Comparison of ENCODE assay signal across 21 mouse cellular contexts in the genomic region with DNA sequence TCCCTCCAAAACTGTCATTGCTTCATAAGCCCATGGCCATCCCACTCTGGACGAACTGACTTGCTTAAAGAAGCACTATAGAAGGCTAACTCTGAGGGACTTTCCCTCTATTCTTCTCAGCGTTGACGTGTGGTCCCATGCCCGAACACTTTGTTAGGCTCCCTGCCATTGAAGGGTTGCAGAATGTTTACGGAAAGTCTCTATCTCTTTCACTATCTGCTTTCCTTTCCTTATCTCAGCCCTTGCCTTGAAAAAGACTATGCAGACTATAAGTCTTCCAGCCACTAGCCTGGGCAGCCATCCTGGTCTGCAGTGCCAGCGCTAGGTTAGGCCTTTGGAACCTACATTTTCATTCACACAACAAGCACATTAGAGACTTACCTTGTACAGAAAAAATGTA. TPM values are rescaled to one million over a fixed set of nuclear protein-coding genes. Genes with fewer than 3 reads are reported as not detected.
DNase-seq lines count a peak whose midpoint lies in the region; ATAC-seq lines count a peak whose summit lies in the region.
"Had no signal": no experiment of that assay in that cellular context is flagged by ENCODE, and none has a peak within 500 bp of the region (broad histone marks: within the 10 kb centered on the region; RNA-seq: fewer than 3 reads in every experiment).

No protein-coding gene starts in this region.

- intact Hi-C loops in heart, postnatal 10 days (cut with DNase I), result loop anchor here (5.0 to 10.0 kb wide), 3 partner anchors 37 to 1835 kb away; a partner anchor contains a TSS

- H3K27ac ChIP-seq in embryonic facial prominence, embryonic 13.5 days, result no peak overlapping the region
- no peak overlapping the region for H3K27ac ChIP-seq in embryonic facial prominence, embryonic 10.5 days (replicated peaks)
- peak overlapping the region; percentile 34 to 61; a peak in 2 of 4 replicates for H3K27ac ChIP-seq in heart, embryonic 14.5 days (replicated peaks in 1 of 2; ENCODE audit: control insufficient read depth in 1 of 2, insufficient read depth in 1 of 2, low read depth in 2 of 2, low read length in 2 of 2)
- H3K27ac ChIP-seq in lung, embryonic 16.5 days (ENCODE audit: low read length), result peak overlapping the region; percentile 55; the same call in 1 of the 2 replicates
- peak overlapping the region; percentile 68 for H3K27ac ChIP-seq in heart, embryonic 16.5 days (ENCODE audit: low read length)
- H3K27ac ChIP-seq in midbrain, embryonic 15.5 days, result no peak overlapping the region
- H3K27ac ChIP-seq: forebrain, embryonic 12.5 days; hindbrain, embryonic 14.5 days; kidney, postnatal 0 days; liver, embryonic 14.5 days had no signal

- H3K9me3 ChIP-seq in embryonic facial prominence, embryonic 13.5 days, result no peaks in the 10 kb centered on the region
- H3K9me3 ChIP-seq in embryonic facial prominence, embryonic 10.5 days, result no peaks in the 10 kb centered on the region
- no peaks in the 10 kb centered on the region for H3K9me3 ChIP-seq in heart, embryonic 14.5 days (ENCODE audit: control insufficient read depth, low read length)
- H3K9me3 ChIP-seq in lung, embryonic 16.5 days (ENCODE audit: control insufficient read depth, low read length), result no peaks in the 10 kb centered on the region
- H3K9me3 ChIP-seq in heart, embryonic 16.5 days (replicated peaks; ENCODE audit: control insufficient read depth, low read length), result no peaks in the 10 kb centered on the region
- H3K9me3 ChIP-seq in midbrain, embryonic 15.5 days, result no peaks in the 10 kb centered on the region
- H3K9me3 ChIP-seq: forebrain, embryonic 12.5 days; G1E had no signal

- no peak overlapping the region for H3K4me3 ChIP-seq in embryonic facial prominence, embryonic 13.5 days
- H3K4me3 ChIP-seq in embryonic facial prominence, embryonic 10.5 days, result no peak overlapping the region
- peak overlapping the region in 1 of 2 experiments; percentile 65; a peak in 2 of 4 replicates for H3K4me3 ChIP-seq in heart, embryonic 14.5 days (ENCODE audit: control insufficient read depth in 1 of 2, insufficient read depth in 1 of 2, low read depth in 1 of 2, low read length in 2 of 2)
- H3K4me3 ChIP-seq in lung, embryonic 16.5 days (ENCODE audit: low read length), result peak overlapping the region; percentile 57
- H3K4me3 ChIP-seq in heart, embryonic 16.5 days (ENCODE audit: low read length), result peak overlapping the region; percentile 62
- H3K4me3 ChIP-seq in midbrain, embryonic 15.5 days, result no peak overlapping the region
- H3K4me3 ChIP-seq: forebrain, embryonic 12.5 days had no signal

- no peak overlapping the region for H3K9ac ChIP-seq in embryonic facial prominence, embryonic 13.5 days
- H3K9ac ChIP-seq in heart, embryonic 14.5 days (ENCODE audit: low read length), result peak overlapping the region; percentile 74; the same call in 1 of the 2 replicates
- 0 out of 2 replicates have a peak overlapping the region, but pooled peaks have one; percentile 10 for H3K9ac ChIP-seq in lung, embryonic 16.5 days (ENCODE audit: low read length)
- 0 out of 2 replicates have a peak overlapping the region, but pooled peaks have one; percentile 8 for H3K9ac ChIP-seq in heart, embryonic 16.5 days (ENCODE audit: low read length)
- H3K9ac ChIP-seq in midbrain, embryonic 15.5 days, result no peak overlapping the region
- H3K9ac ChIP-seq: forebrain, embryonic 12.5 days; hindbrain, embryonic 14.5 days; liver, embryonic 14.5 days had no signal

- peaks cover 6% of the 10 kb centered on the region; the same call in 1 of the 2 replicates for H3K36me3 ChIP-seq in embryonic facial prominence, embryonic 13.5 days
- no peaks in the 10 kb centered on the region for H3K36me3 ChIP-seq in embryonic facial prominence, embryonic 10.5 days (replicated peaks)
- peaks cover 22% of the 10 kb centered on the region for H3K36me3 ChIP-seq in heart, embryonic 14.5 days (ENCODE audit: control insufficient read depth, insufficient read depth, low read length)
- H3K36me3 ChIP-seq in lung, embryonic 16.5 days (ENCODE audit: control insufficient read depth, insufficient read depth, low read length), result no peaks in the 10 kb centered on the region
- peaks cover 8% of the 10 kb centered on the region; the same call in 1 of the 2 replicates for H3K36me3 ChIP-seq in heart, embryonic 16.5 days (ENCODE audit: control insufficient read depth, insufficient read depth)
- no peaks in the 10 kb centered on the region for H3K36me3 ChIP-seq in midbrain, embryonic 15.5 days (replicated peaks)
- H3K36me3 ChIP-seq: forebrain, embryonic 12.5 days; G1E had no signal

- H3K4me1 ChIP-seq in embryonic facial prominence, embryonic 13.5 days, result peaks cover 51% of the 10 kb centered on the region
- H3K4me1 ChIP-seq in embryonic facial prominence, embryonic 10.5 days, result peaks cover 47% of the 10 kb centered on the region
- peaks cover 9 to 40% of the 10 kb centered on the region in 2 experiments for H3K4me1 ChIP-seq in heart, embryonic 14.5 days (ENCODE audit: control insufficient read depth in 2 of 2, insufficient read depth in 2 of 2, low read length in 2 of 2)
- H3K4me1 ChIP-seq in lung, embryonic 16.5 days (replicated peaks; ENCODE audit: control insufficient read depth, insufficient read depth, low read length), result peaks cover 16% of the 10 kb centered on the region
- H3K4me1 ChIP-seq in heart, embryonic 16.5 days (ENCODE audit: control insufficient read depth, insufficient read depth, low read length), result peaks cover 30% of the 10 kb centered on the region
- H3K4me1 ChIP-seq in midbrain, embryonic 15.5 days, result peaks cover 11% of the 10 kb centered on the region

- no peak for ATAC-seq in embryonic facial prominence, embryonic 13.5 days (ENCODE audit: insufficient number of reproducible peaks, insufficient read depth, low FRiP score, low TSS enrichment, low read depth)
- ATAC-seq in heart, embryonic 14.5 days (ENCODE audit: insufficient number of reproducible peaks, insufficient read depth, low FRiP score, low read depth), result no peak
- no peak for ATAC-seq in lung, embryonic 16.5 days (ENCODE audit: low read depth)
- ATAC-seq in heart, embryonic 16.5 days (replicated peaks; ENCODE audit: extremely low read depth, insufficient read depth, low FRiP score), result no peak
- ATAC-seq in midbrain, embryonic 15.5 days (replicated peaks), result no peak
- ATAC-seq: CD4-positive, CD25-positive, alpha-beta regulatory T cell, adult 4 months had no signal

- no peaks in the 10 kb centered on the region for H3K27me3 ChIP-seq in embryonic facial prominence, embryonic 13.5 days
- H3K27me3 ChIP-seq in embryonic facial prominence, embryonic 10.5 days (replicated peaks; ENCODE audit: low read depth, poor library complexity, severe bottlenecking), result 0 out of 2 replicates have a peak, but pooled peaks cover 5% of the 10 kb centered on the region
- no peaks in the 10 kb centered on the region for H3K27me3 ChIP-seq in heart, embryonic 14.5 days (ENCODE audit: control insufficient read depth, insufficient read depth, low read length)
- no peaks in the 10 kb centered on the region for H3K27me3 ChIP-seq in lung, embryonic 16.5 days (ENCODE audit: control insufficient read depth, insufficient read depth, low read depth, low read length)
- H3K27me3 ChIP-seq in heart, embryonic 16.5 days (ENCODE audit: control insufficient read depth, insufficient read depth, low read length), result no peaks in the 10 kb centered on the region
- H3K27me3 ChIP-seq in midbrain, embryonic 15.5 days (replicated peaks), result no peaks in the 10 kb centered on the region

- H3K4me2 ChIP-seq in embryonic facial prominence, embryonic 13.5 days, result peak overlapping the region; percentile 68
- H3K4me2 ChIP-seq in heart, embryonic 14.5 days (ENCODE audit: low read length), result peak overlapping the region; percentile 78
- H3K4me2 ChIP-seq in lung, embryonic 16.5 days (ENCODE audit: low read depth, low read length), result peak overlapping the region; percentile 76
- peak overlapping the region; percentile 82 for H3K4me2 ChIP-seq in heart, embryonic 16.5 days (ENCODE audit: low read depth, low read length)
- H3K4me2 ChIP-seq in midbrain, embryonic 15.5 days, result no peak overlapping the region
- H3K4me2 ChIP-seq: forebrain, embryonic 12.5 days; hindbrain, embryonic 14.5 days had no signal

- no peak for DNase-seq in embryonic facial prominence, embryonic 10.5 days (ENCODE audit: low spot score)
- DNase-seq in heart, postnatal 10 days, result no peak
- DNase-seq in lung, postnatal 25 days (ENCODE audit: low spot score), result no peak
- DNase-seq: cerebellum, adult 9-10 months; gastrocnemius, postnatal 36 days; kidney, adult 11 months; layer of hippocampus, postnatal 36 days; right cerebral cortex, postnatal 14 days; thymus, postnatal 4 days had no signal

- 87% methylated on average over 6 of the region's 6 CpGs for whole genome bisulfite sequencing in embryonic facial prominence, embryonic 13.5 days
- WGBS in embryonic facial prominence, embryonic 10.5 days, result 87% methylated on average over 6 of the region's 6 CpGs
- WGBS in heart, embryonic 14.5 days, result 21% methylated on average over 6 of the region's 6 CpGs
- 35% methylated on average over 6 of the region's 6 CpGs for WGBS in lung, embryonic 16.5 days
- 24% methylated on average over 6 of the region's 6 CpGs for WGBS in heart, embryonic 16.5 days
- 84% methylated on average over 6 of the region's 6 CpGs for WGBS in midbrain, embryonic 15.5 days

RNA-seq across cellular contexts. Expression of a gene that starts 4.7 kb away (rescaled TPM):
- polyA plus RNA-seq in embryonic facial prominence, embryonic 13.5 days (2015; fragmentation: Nextera tagmentation; extraction: Ambion mirVana), result 72.6 and 87.7 TPM in 2 replicates
- 19.9 and 25.3 TPM in 2 replicates for polyA plus RNA-seq in embryonic facial prominence, embryonic 10.5 days (2016; fragmentation: Nextera tagmentation; extraction: Ambion mirVana)
- polyA plus RNA-seq in heart, embryonic 14.5 days (2014; fragmentation: Nextera tagmentation; extraction: Ambion mirVana), result 142 and 146 TPM in 2 replicates
- total RNA-seq in heart, postnatal 10 days (2021), result 100 to 1,000 TPM; 207 to 219 TPM
- 127 and 131 TPM in 2 replicates for polyA plus RNA-seq in lung, embryonic 16.5 days (2015; fragmentation: Nextera tagmentation; extraction: Ambion mirVana)
- 105 and 126 TPM in 2 replicates for polyA plus RNA-seq in heart, embryonic 16.5 days (2015; fragmentation: Nextera tagmentation; extraction: Ambion mirVana)
- 19.2 and 20.4 TPM in 2 replicates for polyA plus RNA-seq in midbrain, embryonic 15.5 days (2015; fragmentation: Nextera tagmentation; extraction: Ambion mirVana)
- total RNA-seq: megakaryocyte-erythroid progenitor cell, adult 5-6 weeks had no signal
- polyA plus RNA-seq: G1E had no signal

Comparison
In these comparisons a context has a peak if more than half of its experiments do, and no peak if none do; other contexts are left out.
1. H3K27ac ChIP-seq: peak in heart, embryonic 14.5 days (2 of 2), lung, embryonic 16.5 days (single experiment) and heart, embryonic 16.5 days (single experiment); none in embryonic facial prominence, embryonic 13.5 days (single experiment), embryonic facial prominence, embryonic 10.5 days (single experiment) and midbrain, embryonic 15.5 days (single experiment).
2. H3K4me3 ChIP-seq: peak in lung, embryonic 16.5 days (single experiment) and heart, embryonic 16.5 days (single experiment); none in embryonic facial prominence, embryonic 13.5 days (single experiment), embryonic facial prominence, embryonic 10.5 days (single experiment) and midbrain, embryonic 15.5 days (single experiment).
3. H3K9ac ChIP-seq: peak in heart, embryonic 14.5 days (single experiment), lung, embryonic 16.5 days (single experiment) and heart, embryonic 16.5 days (single experiment); none in embryonic facial prominence, embryonic 13.5 days (single experiment) and midbrain, embryonic 15.5 days (single experiment).